Mouse (Mus musculus) embryonic facial prominence, embryonic 11.5 days (tissue): ENCODE data around the gene Nfe2l1. TPM values are rescaled to one million over a fixed set of nuclear protein-coding genes. Genes with fewer than 3 reads are reported as not detected.
"Not testable (repeated sequence)": the region's sequence is repeated elsewhere in the genome, so short reads cannot be mapped to it uniquely, and the experiment has no call there.

Source experiments
- ATAC-seq: fragments of 200-750 bp; cut with Nextera tagmentation; replicated peaks from 2 replicates; pipeline ENCODE4 v1.8.0; 2017; ENCODE audit warnings: low read depth; ENCODE audit not compliant: insufficient number of reproducible peaks, low FRiP score, low TSS enrichment
- DNase-seq: peaks from one replicate; pipeline ENCODE4 v3.0.0-alpha.2; 2015; ENCODE audit warnings: low spot score
- H3K27ac ChIP-seq: fragments of 300-500 bp; sonication (generic); replicated peaks from 2 replicates; pipeline ENCODE4 v1.5.1; 2014; ENCODE audit warnings: mild to moderate bottlenecking, low read depth, low read length, control low read depth
- H3K27me3 ChIP-seq: fragments of 300-500 bp; sonication (generic); 2 replicates; pipeline ENCODE4 v1.6.1; 2014; ENCODE audit warnings: mild to moderate bottlenecking, low read length, moderate library complexity, mixed read lengths; ENCODE audit not compliant: control insufficient read depth, insufficient read depth
- H3K36me3 ChIP-seq: fragments of 300-500 bp; sonication (generic); replicated peaks from 2 replicates; pipeline ENCODE4 v1.6.1; 2014; ENCODE audit warnings: low read depth, mild to moderate bottlenecking, low read length, moderate library complexity, mixed read lengths; ENCODE audit not compliant: control insufficient read depth, insufficient read depth
- H3K4me1 ChIP-seq: fragments of 300-500 bp; sonication (generic); 2 replicates; pipeline ENCODE4 v1.6.1; 2014; ENCODE audit warnings: low read length, mixed read lengths; ENCODE audit not compliant: control insufficient read depth, insufficient read depth
- H3K4me2 ChIP-seq: fragments of 300-500 bp; sonication (generic); 2 replicates; pipeline ENCODE4 v1.6.1; 2014; ENCODE audit warnings: low read depth, mild to moderate bottlenecking, control low read depth, low read length, moderate library complexity
- H3K4me3 ChIP-seq: fragments of 300-500 bp; sonication (generic); 2 replicates; pipeline ENCODE4 v1.5.1; 2014; ENCODE audit warnings: low read depth, low read length, control low read depth
- H3K9ac ChIP-seq: fragments of 300-500 bp; sonication (generic); replicated peaks from 2 replicates; pipeline ENCODE4 v1.6.1; 2014; ENCODE audit warnings: mild to moderate bottlenecking, control low read depth, low read length
- H3K9me3 ChIP-seq: fragments of 300-500 bp; sonication (generic); replicated peaks from 2 replicates; pipeline ENCODE4 v1.6.1; 2016; ENCODE audit warnings: mild to moderate bottlenecking, low read length, inconsistent platforms, mixed read lengths; ENCODE audit not compliant: control insufficient read depth
- whole genome bisulfite sequencing: fragments of 180-500 bp; shearing (Covaris S2); extraction: QIAGEN DNeasy Blood & Tissue Kit; methylation state at CpG from one replicate; pipeline ENCODE4 v1.1.7; 2014; 5-methylcytosine and 5-hydroxymethylcytosine counted together
- polyA plus RNA-seq: library from polyadenylated mRNA; unstranded; fragments of >200 nt; fragmentation: Nextera tagmentation; extraction: Ambion mirVana; gene quantifications from 2 replicates; pipeline ENCODE4 v1.2.1, GENCODE M21; 2014

The Nfe2l1 gene
- polyA plus RNA-seq, 1 experiment from 2014 or later = 32.5 TPM

GRCm38 (mm10) chr11:96816494-96816893 is 13.3 kb downstream of the Nfe2l1 start:
- DNase-seq = no peak
- H3K4me3 ChIP-seq = no peak overlapping the region
- H3K27ac ChIP-seq = no peak overlapping the region
- ATAC-seq = no peak
- no peaks in the 10 kb centered on the region for H3K9me3 ChIP-seq
- no peaks in the 10 kb centered on the region for H3K4me1 ChIP-seq
- no peak overlapping the region for H3K9ac ChIP-seq
- whole genome bisulfite sequencing = 96% methylated on average over 1 of the region's 1 CpGs
- H3K27me3 ChIP-seq = no peaks in the 10 kb centered on the region
- H3K4me2 ChIP-seq = no peak overlapping the region
- H3K36me3 ChIP-seq = peaks cover 17% of the 10 kb centered on the region

GRCm38 (mm10) chr11:96815895-96816294 is 13.9 kb downstream of the Nfe2l1 start:
- Histone ChIP-seq H3K36me3 (peaks cover 11% of the 10 kb centered on the region), H3K4me1 (no peaks in the 10 kb centered on the region), H3K27ac (no peak overlapping the region), H3K4me2 (no peak overlapping the region), H3K4me3 (no peak overlapping the region), H3K27me3 (no peaks in the 10 kb centered on the region), H3K9me3 (no peaks in the 10 kb centered on the region), H3K9ac (no peak overlapping the region)
- 88% methylated on average over 2 of the region's 2 CpGs for WGBS
- ATAC-seq = no peak
- no peak for DNase-seq

GRCm38 (mm10) chr11:96814443-96814842 is 15.3 kb downstream of the Nfe2l1 start:
- no peaks in the 10 kb centered on the region for H3K27me3 ChIP-seq
- no peak overlapping the region for H3K4me3 ChIP-seq
- 80% methylated on average over 2 of the region's 2 CpGs for WGBS
- DNase-seq = no peak
- no peak overlapping the region for H3K4me2 ChIP-seq
- H3K27ac ChIP-seq = no peak overlapping the region
- peaks cover 3% of the 10 kb centered on the region for H3K36me3 ChIP-seq
- H3K9me3 ChIP-seq = no peaks in the 10 kb centered on the region
- no peak overlapping the region for H3K9ac ChIP-seq
- no peak for ATAC-seq
- H3K4me1 ChIP-seq = no peaks in the 10 kb centered on the region

- no peak for ATAC-seq
- Histone ChIP-seq H3K36me3 (peaks cover 3% of the 10 kb centered on the region), H3K4me3 (no peak overlapping the region), H3K9ac (no peak overlapping the region), H3K9me3 (no peaks in the 10 kb centered on the region), H3K4me2 (no peak overlapping the region), H3K27me3 (no peaks in the 10 kb centered on the region), H3K27ac (no peak overlapping the region), H3K4me1 (no peaks in the 10 kb centered on the region)
- DNase-seq = no peak
- WGBS = 91% methylated on average over 5 of the region's 5 CpGs
Observed at GRCm38 (mm10) chr11:96813920-96814319, 15.8 kb downstream of the Nfe2l1 start.

GRCm38 (mm10) chr11:96813455-96813854 is 16.3 kb downstream of the Nfe2l1 start:
- H3K4me1 ChIP-seq = no peaks in the 10 kb centered on the region
- H3K9me3 ChIP-seq = no peaks in the 10 kb centered on the region
- no peak overlapping the region for H3K27ac ChIP-seq
- no peak overlapping the region for H3K9ac ChIP-seq
- WGBS = 76% methylated on average over 4 of the region's 4 CpGs
- peaks cover 3% of the 10 kb centered on the region for H3K36me3 ChIP-seq
- H3K27me3 ChIP-seq = no peaks in the 10 kb centered on the region
- H3K4me3 ChIP-seq = no peak overlapping the region
- no peak overlapping the region for H3K4me2 ChIP-seq
- no peak for DNase-seq
- no peak for ATAC-seq

- not testable (repeated sequence) for H3K9me3 ChIP-seq, H3K4me1 ChIP-seq, H3K4me3 ChIP-seq, H3K9ac ChIP-seq, H3K27ac ChIP-seq, H3K4me2 ChIP-seq, H3K36me3 ChIP-seq, DNase-seq, ATAC-seq, H3K27me3 ChIP-seq
- 87% methylated on average over 1 of the region's 1 CpGs for WGBS
Observed at GRCm38 (mm10) chr11:96811188-96811587, 18.6 kb downstream of the Nfe2l1 start.

GRCm38 (mm10) chr11:96809562-96810235 is 20.1 kb downstream of the Nfe2l1 start:
- H3K9me3 ChIP-seq = no peaks in the 10 kb centered on the region
- DNase-seq (no peak), ATAC-seq (no peak)
- H3K27ac ChIP-seq = no peak overlapping the region
- no peaks in the 10 kb centered on the region; the same call in none of the 2 replicates for H3K36me3 ChIP-seq
- no peak overlapping the region for H3K4me2 ChIP-seq
- H3K27me3 ChIP-seq = no peaks in the 10 kb centered on the region
- no peak overlapping the region for H3K4me3 ChIP-seq
- no peak overlapping the region for H3K9ac ChIP-seq
- no peaks in the 10 kb centered on the region for H3K4me1 ChIP-seq
- WGBS = 86% methylated on average over 6 of the region's 6 CpGs

GRCm38 (mm10) chr11:96808066-96808465 is 21.7 kb downstream of the Nfe2l1 start:
- Histone ChIP-seq H3K9ac (no peak overlapping the region), H3K9me3 (no peaks in the 10 kb centered on the region), H3K36me3 (no peaks in the 10 kb centered on the region; the same call in none of the 2 replicates), H3K27me3 (no peaks in the 10 kb centered on the region), H3K4me1 (no peaks in the 10 kb centered on the region), H3K4me2 (no peak overlapping the region), H3K27ac (no peak overlapping the region), H3K4me3 (no peak overlapping the region)
- ATAC-seq = no peak
- 47% methylated on average over 1 of the region's 1 CpGs for WGBS
- no peak for DNase-seq
